Mouse (Mus musculus): ENCODE measurements at regions not wholly inside any gene's neighbourhood (a gene's known extent, or its start where the extent isn't known, plus 50 kb on each side); places are given as distances from the start of the nearest gene placed in this dataset.

- TF ChIP-seq GATA1 (IDR thresholded peaks at IDR 0.05; ENCODE audit: borderline replicate concordance, low read length) = no peak
- no peak for TF ChIP-seq FLI1 (IDR thresholded peaks at IDR 0.05; ENCODE audit: low read length)
These were observed 231.7 kb downstream of the Ttll7 start for GRCm38 (mm10) chr3:147083823-147084222.

Measured in megakaryocyte, embryonic 14.5 days (primary cell).